Mouse (Mus musculus) adrenal gland, postnatal 25 days (tissue): ENCODE measurements at regions not wholly inside any gene's neighbourhood (a gene's known extent, or its start where the extent isn't known, plus 50 kb on each side); places are given as distances from the start of the nearest gene placed in this dataset.
"Not testable (repeated sequence)": the region's sequence is repeated elsewhere in the genome, so short reads cannot be mapped to it uniquely, and the experiment has no call there.

Source experiments
- DNase-seq: peaks from one replicate; pipeline ENCODE4 v3.0.0; 2021; ENCODE audit warnings: mixed read lengths

GRCm38 (mm10) chr7:125181548-125181947 lies 262.9 kb upstream of the Kdm8 start:
- peak; percentile 10 for DNase-seq

- DNase-seq, result no peak
These were observed 262.2 kb upstream of the Kdm8 start for GRCm38 (mm10) chr7:125182266-125182665.

DNA sequence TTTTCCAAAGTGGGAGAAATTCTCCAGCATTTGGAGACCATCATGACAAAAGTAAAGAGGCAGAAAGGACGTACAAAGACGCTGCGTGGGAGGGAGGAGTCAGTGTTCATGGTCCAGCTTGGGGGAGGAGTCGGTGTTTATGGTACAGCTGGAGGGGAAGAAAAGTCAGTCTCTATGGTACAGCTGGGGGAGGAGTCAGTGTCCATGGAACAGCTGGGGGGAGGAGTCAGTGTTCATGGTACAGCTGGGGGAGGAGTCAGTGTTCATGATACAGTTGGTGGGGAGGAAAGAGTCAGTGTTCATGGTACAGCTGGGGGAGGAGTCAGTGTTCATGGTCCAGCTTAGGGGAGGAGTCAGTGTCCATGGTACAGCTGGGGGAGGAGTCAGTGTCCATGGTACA lies 261.5 kb upstream of the Kdm8 start:
- DNase-seq, result not testable (repeated sequence)

GRCm38 (mm10) chr7:125185037-125185679 lies 259.3 kb upstream of the Kdm8 start:
- DNase-seq, result no peak

GRCm38 (mm10) chr7:125187011-125187740 lies 257.3 kb upstream of the Kdm8 start:
- DNase-seq, result no peak

DNA sequence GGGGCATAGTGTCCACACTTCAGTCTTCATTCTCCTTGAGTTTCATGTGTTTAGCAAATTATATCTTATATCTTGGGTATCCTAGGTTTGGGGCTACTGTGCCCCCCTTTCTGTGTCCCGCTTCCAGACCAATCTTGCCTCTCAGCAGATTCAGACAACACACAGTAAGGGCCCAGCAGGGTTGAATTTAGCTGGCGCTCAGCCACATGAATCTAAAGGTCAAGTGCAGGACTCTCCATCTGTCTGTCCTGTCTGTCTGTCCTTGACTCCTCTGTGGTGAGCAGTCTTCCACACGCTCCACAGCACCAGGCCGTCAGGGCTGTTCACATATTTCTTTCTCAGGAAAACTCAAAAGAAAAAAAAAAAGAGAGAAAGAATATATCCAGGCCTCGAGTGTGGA lies 255.5 kb upstream of the Kdm8 start:
- peak; percentile 61 for DNase-seq

GRCm38 (mm10) chr7:125190067-125190466 lies 254.4 kb upstream of the Kdm8 start:
- no peak for DNase-seq

DNA sequence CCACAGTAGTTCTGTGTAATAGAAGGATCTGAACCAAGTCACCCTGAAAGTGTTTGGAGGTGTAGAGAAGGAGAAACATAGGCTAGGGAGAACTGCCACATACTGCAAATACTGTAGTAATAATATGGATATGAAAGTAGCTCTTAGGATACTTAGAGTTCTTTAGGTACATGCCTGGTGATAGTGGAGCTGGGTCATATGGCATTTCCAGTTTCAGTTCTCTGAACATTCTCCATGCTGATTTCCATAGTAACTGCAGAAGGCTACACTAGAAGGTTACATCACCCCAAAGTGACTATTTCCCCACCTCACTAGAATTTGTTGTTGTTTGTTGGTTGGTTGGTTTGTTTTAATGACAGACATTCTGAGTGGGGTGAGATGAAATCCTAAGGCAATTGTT lies 253.2 kb upstream of the Kdm8 start:
- no peak for DNase-seq

DNA sequence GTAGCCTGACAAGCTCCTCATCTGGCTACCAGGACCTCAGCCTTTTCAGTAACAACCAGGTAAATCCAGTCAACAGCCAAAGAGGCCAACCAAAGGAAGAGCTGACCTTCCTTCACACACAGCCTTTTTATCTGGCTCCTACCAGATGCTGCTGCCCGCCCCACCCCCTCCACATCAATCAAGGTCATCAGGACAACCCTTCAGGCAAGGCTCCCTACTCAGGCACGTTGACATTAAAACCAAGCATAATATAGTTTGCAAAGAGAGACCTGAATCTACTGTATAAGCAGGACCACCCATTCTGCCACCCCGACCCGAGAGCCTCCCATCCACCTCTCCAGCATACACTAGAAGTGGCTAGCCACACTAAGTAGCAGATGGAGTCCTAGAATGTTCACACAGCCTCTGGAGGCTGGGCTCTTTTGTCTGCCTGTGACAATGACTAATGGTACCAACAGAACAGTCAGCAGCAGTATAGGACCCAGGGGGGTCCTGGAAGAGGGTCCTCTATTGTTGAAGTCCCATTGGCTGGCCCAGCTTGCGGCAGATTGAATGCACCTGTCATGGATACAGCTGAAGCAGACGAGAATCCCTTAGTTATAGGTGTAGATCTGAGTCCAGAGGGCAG lies 233.0 kb upstream of the Kdm8 start:
- DNase-seq, result no peak

GRCm38 (mm10) chr7:125214036-125214435 lies 230.4 kb upstream of the Kdm8 start:
- DNase-seq, result no peak

- DNase-seq, result no peak
These were observed 226.8 kb upstream of the Kdm8 start for GRCm38 (mm10) chr7:125217630-125218029.

DNA sequence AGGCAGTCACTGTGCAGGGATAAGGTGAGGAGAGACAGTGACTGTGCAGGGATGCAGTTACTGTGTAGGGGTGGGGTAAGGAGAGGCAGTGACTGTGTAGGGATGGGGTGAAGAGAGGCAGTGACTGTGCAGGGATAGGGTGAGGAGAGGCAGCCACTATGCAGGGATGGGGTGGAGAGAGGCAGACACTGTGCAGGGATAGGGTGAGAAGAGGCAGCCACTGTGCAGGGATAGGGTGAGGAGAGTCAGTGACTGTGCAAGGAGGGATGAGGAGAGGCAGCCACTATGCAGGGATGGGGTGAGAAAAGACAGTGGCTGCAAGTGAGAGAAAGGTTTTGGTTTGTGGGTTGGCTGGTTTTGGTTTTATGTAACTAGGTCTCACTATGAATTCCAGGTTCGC lies 221.8 kb upstream of the Kdm8 start:
- DNase-seq, result no peak

DNA sequence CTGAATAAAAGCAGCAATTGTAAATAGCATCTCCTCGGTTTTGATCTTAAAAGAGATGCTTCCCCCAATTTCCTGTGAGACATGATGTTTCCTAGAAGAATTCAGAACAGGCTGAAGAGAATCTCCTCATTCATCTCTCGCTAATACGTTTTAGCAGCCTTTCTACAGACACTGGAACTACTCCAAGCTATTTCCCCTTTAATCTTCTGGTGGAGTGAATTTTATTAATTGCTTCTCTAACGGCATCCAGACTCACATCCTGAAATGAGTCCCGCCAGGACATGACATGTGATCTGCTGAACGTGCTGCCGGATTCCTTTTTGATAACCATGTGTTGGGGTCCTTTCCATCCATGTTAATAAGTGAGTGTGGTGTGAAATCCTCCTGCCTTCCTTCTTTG lies 209.6 kb upstream of the Kdm8 start:
- DNase-seq, result no peak

DNA sequence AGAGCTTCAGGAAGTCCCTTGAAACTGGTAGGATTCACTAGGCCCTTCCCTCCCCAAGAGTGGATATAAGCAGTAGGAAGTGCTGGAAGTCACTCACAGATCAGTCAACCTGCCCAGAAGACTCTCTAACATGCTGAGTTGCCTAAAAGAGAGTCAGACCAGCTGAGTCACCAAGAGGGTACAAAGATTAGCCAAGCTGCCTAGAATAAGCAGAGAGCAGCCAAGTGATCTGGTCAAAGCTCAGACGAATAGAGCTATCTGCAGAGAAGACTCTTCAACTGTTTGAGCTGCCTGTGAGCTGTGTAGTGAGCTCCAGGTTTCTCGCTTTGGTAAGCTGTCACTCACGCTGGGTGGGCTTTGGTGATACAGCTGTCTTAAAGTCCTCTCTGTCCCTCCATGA lies 207.4 kb upstream of the Kdm8 start:
- no peak for DNase-seq

DNA sequence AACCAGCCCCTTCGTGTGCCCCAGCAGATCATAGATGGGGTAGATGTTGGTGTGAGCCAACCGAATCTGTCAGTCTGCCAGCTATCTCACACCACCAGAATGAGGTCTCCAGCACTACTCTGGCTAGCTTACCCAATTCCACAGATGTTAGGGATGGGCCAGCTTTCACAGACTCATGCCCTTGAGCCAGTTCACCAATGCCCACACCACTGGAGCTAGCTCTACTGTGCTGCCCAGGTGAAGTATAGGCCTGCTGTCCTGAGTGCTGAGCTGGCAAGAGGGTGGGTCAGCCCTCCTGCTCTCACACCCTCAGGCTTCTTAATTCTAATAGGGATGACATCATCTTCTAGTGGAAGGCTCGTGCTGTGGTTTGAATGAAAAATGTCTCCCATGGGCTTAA lies 201.5 kb upstream of the Kdm8 start:
- no peak for DNase-seq

- DNase-seq, result no peak
These were observed 196.1 kb upstream of the Kdm8 start for GRCm38 (mm10) chr7:125248386-125248785.

DNA sequence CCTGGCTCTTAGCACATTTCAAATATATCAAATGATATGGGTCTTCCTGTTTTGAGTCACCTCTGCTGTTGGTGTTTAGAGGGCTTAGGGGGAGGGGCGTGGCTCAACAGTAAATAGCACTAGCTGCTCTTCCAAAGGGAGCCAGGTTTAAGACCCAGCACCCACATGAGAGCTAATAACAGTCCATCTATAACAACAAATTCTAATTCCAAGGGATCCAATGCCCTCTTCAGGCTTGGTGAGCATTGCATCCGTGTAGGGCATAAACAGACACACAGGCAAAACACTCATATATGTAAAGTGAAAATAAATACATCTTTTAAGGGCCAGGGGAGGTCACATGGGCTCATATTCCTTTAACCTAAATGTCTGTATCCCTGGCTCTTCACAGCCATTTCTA lies 194.1 kb upstream of the Kdm8 start:
- no peak for DNase-seq

DNA sequence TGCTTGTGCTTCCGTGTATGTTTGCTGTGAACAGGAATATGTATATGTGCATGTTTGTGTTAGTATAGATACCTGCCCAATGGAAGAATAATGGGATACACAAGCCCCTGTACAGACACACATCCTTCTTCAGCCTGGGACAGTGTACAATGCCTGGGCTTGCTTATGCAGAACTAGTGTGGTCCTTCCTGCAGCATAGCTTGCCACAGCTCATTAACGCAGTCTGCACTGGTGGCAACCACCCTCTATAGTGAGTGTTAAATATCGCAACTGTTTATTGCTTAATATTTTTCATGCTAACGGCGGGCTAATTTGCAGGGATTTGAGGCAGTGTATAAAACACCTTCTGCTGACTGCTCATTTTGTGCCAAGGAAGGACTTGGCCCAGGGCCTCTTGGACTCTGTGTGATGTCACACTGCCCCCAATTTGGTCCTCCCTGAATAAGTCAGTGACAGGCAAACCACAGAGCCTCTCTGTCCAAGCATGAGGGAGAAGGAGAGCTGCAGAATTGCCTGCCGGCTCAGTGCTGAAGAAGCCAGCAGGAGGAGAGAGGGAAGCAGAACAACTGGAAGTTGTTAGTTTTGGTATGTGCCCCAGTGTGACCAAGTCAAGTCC lies 193.4 kb upstream of the Kdm8 start:
- DNase-seq, result no peak

DNA sequence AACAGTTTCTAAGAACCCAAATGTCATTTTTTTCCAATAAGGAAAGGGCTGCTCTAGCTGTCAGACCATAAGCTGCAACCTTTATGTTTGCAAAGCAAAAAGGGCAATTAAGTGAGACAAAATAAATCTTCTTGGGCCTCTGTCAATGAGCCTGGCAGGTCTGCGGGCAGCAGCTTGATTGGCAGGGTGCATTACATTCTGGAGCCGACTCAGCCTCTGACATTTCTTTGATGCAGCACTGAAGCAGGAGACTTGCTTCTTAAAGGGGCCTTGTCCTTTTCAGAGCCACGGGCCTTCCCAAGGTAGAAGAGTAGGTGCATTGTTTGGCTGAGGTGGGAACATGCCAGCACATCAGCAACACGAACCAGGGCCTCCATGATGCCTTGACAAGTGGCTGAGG lies 190.2 kb upstream of the Kdm8 start:
- DNase-seq, result no peak

- DNase-seq, result no peak
These were observed 185.5 kb upstream of the Kdm8 start for GRCm38 (mm10) chr7:125259016-125259415.

- DNase-seq, result no peak
These were observed 182.3 kb upstream of the Kdm8 start for GRCm38 (mm10) chr7:125262133-125262532.

- no peak for DNase-seq
These were observed 181.7 kb upstream of the Kdm8 start for GRCm38 (mm10) chr7:125262672-125263365.

- no peak for DNase-seq
These were observed 180.7 kb upstream of the Kdm8 start for GRCm38 (mm10) chr7:125263756-125264155.
